Mouse (Mus musculus) brown adipose tissue, adult 24 weeks (tissue): Measurements from ENCODE around the gene Habp2. TPM values are rescaled to one million over a fixed set of nuclear protein-coding genes. Genes with fewer than 3 reads are reported as not detected.

ENCODE experiments used
- H3K27ac ChIP-seq: fragments of 200-500 bp; replicated peaks from 2 replicates; pipeline ENCODE4 v1.5.1; 2012; ENCODE audit warnings: low read depth, mild to moderate bottlenecking, low read length
- H3K4me1 ChIP-seq: fragments of 200-500 bp; 2 replicates; pipeline ENCODE4 v1.6.1; 2012; ENCODE audit warnings: low read length, mixed read lengths; ENCODE audit not compliant: control insufficient read depth, insufficient read depth, insufficient read length
- H3K4me3 ChIP-seq: fragments of 200-500 bp; 2 replicates; pipeline ENCODE4 v1.5.1; 2012; ENCODE audit warnings: low read depth, mild to moderate bottlenecking, low read length, moderate library complexity; ENCODE audit not compliant: insufficient read depth
- polyA plus RNA-seq: library from polyadenylated mRNA; stranded (reverse); fragments of >200 nt; gene quantifications from 2 replicates; pipeline ENCODE4 v1.2.4, GENCODE M21; 2012; ENCODE audit not compliant: missing spikeins, insufficient read depth, insufficient read length

Gene Habp2
- polyA plus RNA-seq: not detected in 2 replicates

- Histone ChIP-seq H3K27ac (no peak within 1 kb of the TSS), H3K4me1 (no peaks in the 10 kb centered on the region), H3K4me3 (no peak within 1 kb of the TSS)
Measured at GRCm38 (mm10) chr19:56286866-56287265, at the start of gene Habp2. Gene Habp2 (plus strand): TSS chr19:56287137.

GRCm38 (mm10) chr19:56238501-56238900 is 48.4 kb upstream of the Habp2 start:
- no peaks in the 10 kb centered on the region for H3K4me1 ChIP-seq
- no peak overlapping the region for H3K27ac ChIP-seq
- no peak overlapping the region for H3K4me3 ChIP-seq

GRCm38 (mm10) chr19:56245201-56245600 is 41.7 kb upstream of the Habp2 start:
- Histone ChIP-seq H3K4me3 (no peak overlapping the region), H3K4me1 (no peaks in the 10 kb centered on the region), H3K27ac (no peak overlapping the region)

GRCm38 (mm10) chr19:56252815-56253214 is 34.1 kb upstream of the Habp2 start:
- Histone ChIP-seq H3K4me3 (peak overlapping the region; percentile 16; the same call in 1 of the 2 replicates), H3K4me1 (no peaks in the 10 kb centered on the region), H3K27ac (peak overlapping the region; percentile 21; the same call in 1 of the 2 replicates)

- peak overlapping the region; percentile 57 for H3K4me3 ChIP-seq
Measured at GRCm38 (mm10) chr19:56253271-56253670, 33.7 kb upstream of the Habp2 start.

GRCm38 (mm10) chr19:56254751-56255150 is 32.2 kb upstream of the Habp2 start:
- H3K4me1 ChIP-seq: no peaks in the 10 kb centered on the region
- peak overlapping the region; percentile 74; the same call in 1 of the 2 replicates for H3K27ac ChIP-seq
- H3K4me3 ChIP-seq: no peak overlapping the region

More at GRCm38 (mm10) chr19:56253271-56253670, 33.7 kb upstream of the Habp2 start:
- Histone ChIP-seq H3K27ac (peak overlapping the region; percentile 74), H3K4me1 (no peaks in the 10 kb centered on the region)

GRCm38 (mm10) chr19:56255506-56255905 is 31.4 kb upstream of the Habp2 start:
- Histone ChIP-seq H3K4me1 (no peaks in the 10 kb centered on the region), H3K27ac (no peak overlapping the region), H3K4me3 (no peak overlapping the region)

GRCm38 (mm10) chr19:56256235-56256634 is 30.7 kb upstream of the Habp2 start:
- H3K4me1 ChIP-seq: no peaks in the 10 kb centered on the region

GRCm38 (mm10) chr19:56256741-56257140 is 30.2 kb upstream of the Habp2 start:
- no peak overlapping the region for H3K27ac ChIP-seq
- no peak overlapping the region for H3K4me3 ChIP-seq
- no peaks in the 10 kb centered on the region for H3K4me1 ChIP-seq

More at GRCm38 (mm10) chr19:56256235-56256634, 30.7 kb upstream of the Habp2 start:
- no peak overlapping the region for H3K4me3 ChIP-seq
- no peak overlapping the region for H3K27ac ChIP-seq

- no peak overlapping the region for H3K27ac ChIP-seq
- H3K4me1 ChIP-seq: peaks cover 10% of the 10 kb centered on the region
- H3K4me3 ChIP-seq: no peak overlapping the region
Measured at GRCm38 (mm10) chr19:56263696-56264095, 23.2 kb upstream of the Habp2 start.

- H3K4me3 ChIP-seq: no peak overlapping the region
- H3K4me1 ChIP-seq: peaks cover 10% of the 10 kb centered on the region
- H3K27ac ChIP-seq: no peak overlapping the region
Measured at GRCm38 (mm10) chr19:56264175-56264574, 22.8 kb upstream of the Habp2 start.

- Histone ChIP-seq H3K4me1 (peaks cover 10% of the 10 kb centered on the region), H3K4me3 (no peak overlapping the region), H3K27ac (no peak overlapping the region)
Measured at GRCm38 (mm10) chr19:56265149-56265548, 21.8 kb upstream of the Habp2 start.

GRCm38 (mm10) chr19:56272081-56272480 is 14.9 kb upstream of the Habp2 start:
- H3K27ac ChIP-seq: no peak overlapping the region
- no peaks in the 10 kb centered on the region for H3K4me1 ChIP-seq
- no peak overlapping the region for H3K4me3 ChIP-seq

GRCm38 (mm10) chr19:56277140-56277804 is 9.7 kb upstream of the Habp2 start:
- Histone ChIP-seq H3K4me1 (no peaks in the 10 kb centered on the region), H3K27ac (no peak overlapping the region), H3K4me3 (no peak overlapping the region)

GRCm38 (mm10) chr19:56277951-56278350 is 9.0 kb upstream of the Habp2 start:
- Histone ChIP-seq H3K4me1 (no peaks in the 10 kb centered on the region), H3K4me3 (no peak overlapping the region), H3K27ac (no peak overlapping the region)

- no peak overlapping the region for H3K4me3 ChIP-seq
- no peaks in the 10 kb centered on the region for H3K4me1 ChIP-seq
- H3K27ac ChIP-seq: no peak overlapping the region
Measured at GRCm38 (mm10) chr19:56278366-56278765, 8.6 kb upstream of the Habp2 start.
